Mouse (Mus musculus) cerebellum, adult (tissue): ENCODE data around the gene Isg20.

Source experiments
- ATAC-seq: cut with Nextera tagmentation; 2 replicates; pipeline ENCODE4 v1.9.2; 2017; ENCODE audit warnings: mild to moderate bottlenecking, moderate library complexity, mixed read lengths; ENCODE audit not compliant: insufficient number of reproducible peaks, low FRiP score, low TSS enrichment

Isg20 gene

GRCm38 (mm10) chr7:78912974-78913474, at the start of gene Isg20:
Isg20 (plus strand) TSS chr7:78913424.
- ATAC-seq = no peak

GRCm38 (mm10) chr7:78863796-78864445, 49.3 kb upstream of the Isg20 start:
- no peak for ATAC-seq

GRCm38 (mm10) chr7:78864446-78864802, 48.8 kb upstream of the Isg20 start:
- ATAC-seq = no peak

GRCm38 (mm10) chr7:78865212-78865949, 47.8 kb upstream of the Isg20 start:
- ATAC-seq = no peak

GRCm38 (mm10) chr7:78868731-78869130, 44.5 kb upstream of the Isg20 start:
- no peak for ATAC-seq

GRCm38 (mm10) chr7:78872366-78872765, 40.9 kb upstream of the Isg20 start:
- ATAC-seq = no peak

GRCm38 (mm10) chr7:78872831-78873230, 40.4 kb upstream of the Isg20 start:
- ATAC-seq = no peak

- no peak for ATAC-seq
Observed at GRCm38 (mm10) chr7:78881607-78882468, 31.4 kb upstream of the Isg20 start.

- ATAC-seq = no peak; the same call in 1 of the 2 replicates
Observed at GRCm38 (mm10) chr7:78882469-78882837, 30.8 kb upstream of the Isg20 start.

GRCm38 (mm10) chr7:78883016-78883725, 30.1 kb upstream of the Isg20 start:
- no peak for ATAC-seq

GRCm38 (mm10) chr7:78883726-78884060, 29.5 kb upstream of the Isg20 start:
- no peak for ATAC-seq

- ATAC-seq = no peak
Observed at GRCm38 (mm10) chr7:78884139-78884538, 29.1 kb upstream of the Isg20 start.

GRCm38 (mm10) chr7:78885404-78885803, 27.8 kb upstream of the Isg20 start:
- ATAC-seq = no peak

- no peak for ATAC-seq
Observed at GRCm38 (mm10) chr7:78886496-78886895, 26.7 kb upstream of the Isg20 start.

- no peak for ATAC-seq
Observed at GRCm38 (mm10) chr7:78887431-78887842, 25.8 kb upstream of the Isg20 start.

GRCm38 (mm10) chr7:78890641-78891040, 22.6 kb upstream of the Isg20 start:
- ATAC-seq = peak; percentile 54; the same call in 1 of the 2 replicates

GRCm38 (mm10) chr7:78893917-78894316, 19.3 kb upstream of the Isg20 start:
- no peak for ATAC-seq

GRCm38 (mm10) chr7:78895021-78895652, 18.1 kb upstream of the Isg20 start:
- ATAC-seq = no peak

- ATAC-seq = peak; percentile 99
Observed at GRCm38 (mm10) chr7:78895653-78896333, 17.4 kb upstream of the Isg20 start, which contains the start of gene Aen. Aen (plus strand) TSS chr7:78895854.
